Mouse (Mus musculus) stomach, embryonic 15.5 days (tissue): ENCODE results near the gene Ccl2. TPM values are rescaled to one million over a fixed set of nuclear protein-coding genes. Genes with fewer than 3 reads are reported as not detected.

Source experiments
- ATAC-seq: fragments of 200-750 bp; cut with Nextera tagmentation; 2 replicates; pipeline ENCODE4 v1.8.0; 2017; ENCODE audit warnings: low read depth, moderate number of reproducible peaks, moderate TSS enrichment; ENCODE audit not compliant: insufficient read depth, low FRiP score
- H3K27ac ChIP-seq: fragments of 300-500 bp; sonication (generic); 2 replicates; pipeline ENCODE4 v1.5.1; 2015; ENCODE audit warnings: mild to moderate bottlenecking, inconsistent platforms
- H3K27me3 ChIP-seq: fragments of 300-500 bp; sonication (generic); replicated peaks from 2 replicates; pipeline ENCODE4 v1.6.1; 2015; ENCODE audit warnings: inconsistent platforms
- H3K36me3 ChIP-seq: fragments of 300-500 bp; sonication (generic); 2 replicates; pipeline ENCODE4 v1.6.1; 2015; ENCODE audit warnings: inconsistent platforms
- H3K4me1 ChIP-seq: fragments of 300-500 bp; sonication (generic); 2 replicates; pipeline ENCODE4 v1.6.1; 2015; ENCODE audit warnings: inconsistent platforms
- H3K4me2 ChIP-seq: fragments of 300-500 bp; sonication (generic); 2 replicates; pipeline ENCODE4 v1.6.1; 2015; ENCODE audit warnings: mild to moderate bottlenecking, inconsistent platforms
- H3K4me3 ChIP-seq: fragments of 300-500 bp; sonication (generic); replicated peaks from 2 replicates; pipeline ENCODE4 v1.5.1; 2015; ENCODE audit warnings: inconsistent platforms
- H3K9ac ChIP-seq: fragments of 300-500 bp; sonication (generic); 2 replicates; pipeline ENCODE4 v1.6.1; 2015; ENCODE audit warnings: inconsistent platforms
- H3K9me3 ChIP-seq: fragments of 300-500 bp; sonication (generic); 2 replicates; pipeline ENCODE4 v1.6.1; 2016; ENCODE audit warnings: inconsistent platforms
- WGBS: fragments of 180-500 bp; shearing (Covaris S2); methylation state at CpG from one replicate; pipeline ENCODE4 v1.1.7; 2015; 5-methylcytosine and 5-hydroxymethylcytosine counted together
- polyA plus RNA-seq: library from polyadenylated mRNA; unstranded; fragments of >200 nt; fragmentation: Nextera tagmentation; extraction: Ambion mirVana; gene quantifications from 2 replicates; pipeline ENCODE4 v1.2.1, GENCODE M21; 2015

The Ccl2 gene
- polyA plus RNA-seq, 1 experiment from 2014 or later, result 5.8 TPM

DNA sequence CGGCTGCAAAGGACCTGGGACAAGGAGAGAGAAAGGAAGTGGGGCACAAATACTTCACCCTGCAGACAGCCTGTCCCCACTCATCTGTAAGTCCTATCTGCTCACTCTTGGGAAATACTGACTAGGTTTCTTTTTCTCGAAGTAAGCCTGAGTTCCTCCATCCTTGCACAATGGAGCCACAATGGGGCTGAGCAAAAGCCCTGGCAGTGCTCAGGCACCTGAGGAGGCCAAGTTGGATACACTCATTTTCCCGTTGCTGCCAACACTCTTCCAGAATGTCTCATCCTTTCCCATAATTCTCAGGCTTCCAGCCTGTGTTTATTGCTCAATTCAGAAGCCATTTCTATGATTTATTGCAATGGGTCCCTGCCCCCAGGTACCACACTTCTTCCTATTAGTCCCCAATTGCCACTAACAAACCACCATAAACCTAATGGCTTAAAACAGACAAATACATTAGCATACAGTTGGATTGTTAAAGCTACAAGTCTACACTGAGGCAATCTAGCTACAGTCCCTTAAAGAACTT is 3.8 kb downstream of the Ccl2 start:
- Histone ChIP-seq H3K4me3 (no peak overlapping the region), H3K9me3 (no peaks in the 10 kb centered on the region), H3K9ac (no peak overlapping the region), H3K27me3 (no peaks in the 10 kb centered on the region), H3K4me2 (no peak overlapping the region), H3K27ac (no peak overlapping the region), H3K36me3 (no peaks in the 10 kb centered on the region), H3K4me1 (peaks cover 3% of the 10 kb centered on the region; the same call in 1 of the 2 replicates)
- 67% methylated on average over 3 of the region's 3 CpGs for WGBS
- ATAC-seq, result no peak

DNA sequence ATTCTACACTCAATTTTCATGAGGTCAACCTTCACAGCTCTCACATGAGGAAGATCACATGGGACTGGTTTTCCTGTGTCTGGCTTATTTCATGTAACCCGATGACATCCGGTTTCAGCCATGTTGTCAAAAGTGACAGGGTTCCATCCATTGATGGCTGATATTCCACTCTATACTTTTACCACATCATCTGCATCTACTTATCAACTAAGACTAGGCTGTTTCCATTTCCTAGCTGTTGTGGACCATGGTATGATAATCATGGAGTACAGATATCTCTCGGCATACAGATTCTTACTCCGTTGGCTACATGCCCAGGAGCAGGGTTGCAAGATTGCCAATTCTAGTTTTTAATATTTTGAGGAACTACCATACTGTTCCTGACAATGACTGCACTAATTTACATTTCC is 6.3 kb downstream of the Ccl2 start:
- no peak overlapping the region for H3K4me2 ChIP-seq
- H3K36me3 ChIP-seq, result no peaks in the 10 kb centered on the region
- H3K9ac ChIP-seq, result no peak overlapping the region
- no peak overlapping the region for H3K27ac ChIP-seq
- H3K4me3 ChIP-seq, result no peak overlapping the region
- WGBS, result 78% methylated on average over 4 of the region's 4 CpGs
- H3K27me3 ChIP-seq, result no peaks in the 10 kb centered on the region
- H3K4me1 ChIP-seq, result no peaks in the 10 kb centered on the region
- no peaks in the 10 kb centered on the region for H3K9me3 ChIP-seq
- ATAC-seq, result no peak

- Histone ChIP-seq H3K4me2 (no peak within 1 kb of the TSS), H3K4me3 (no peak within 1 kb of the TSS), H3K36me3 (no peaks in the 10 kb centered on the region), H3K9me3 (no peaks in the 10 kb centered on the region), H3K27me3 (no peaks in the 10 kb centered on the region), H3K27ac (no peak within 1 kb of the TSS), H3K4me1 (no peaks in the 10 kb centered on the region), H3K9ac (no peak within 1 kb of the TSS)
- WGBS, result 76% methylated on average over 3 of the region's 3 CpGs
- ATAC-seq, result no peak
These were observed 10.1 kb downstream of the Ccl2 start, which contains the start of gene Ccl7 for GRCm38 (mm10) chr11:82045471-82045870. TSS of gene Ccl7 (plus strand) at chr11:82045712.

GRCm38 (mm10) chr11:82047746-82048415 is 12.5 kb downstream of the Ccl2 start:
- H3K36me3 ChIP-seq, result no peaks in the 10 kb centered on the region
- no peak for ATAC-seq
- 37% methylated on average over 6 of the region's 6 CpGs for WGBS

DNA sequence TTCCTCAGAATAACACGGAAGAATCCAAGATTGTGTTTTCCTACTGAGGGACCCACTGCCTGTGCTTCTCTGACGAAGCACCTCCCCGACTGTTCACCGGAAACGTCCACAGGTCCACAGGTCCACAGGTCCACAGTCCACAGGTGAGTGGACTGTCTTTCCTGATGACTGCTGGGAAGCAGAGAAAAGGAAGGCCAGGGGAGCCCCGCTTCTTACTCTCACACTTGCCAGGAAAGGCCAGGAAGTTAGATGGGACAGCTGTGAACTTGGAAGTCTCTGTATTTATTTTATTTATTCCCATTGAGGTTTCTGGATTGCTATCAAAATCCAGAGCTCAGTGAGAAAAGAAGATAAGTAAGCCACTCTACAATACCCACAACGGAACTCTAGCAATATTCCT is 18.5 kb downstream of the Ccl2 start:
- 81% methylated on average over 7 of the region's 7 CpGs for WGBS
- ATAC-seq, result no peak
- peak overlapping the region; percentile 13; the same call in 1 of the 2 replicates for H3K27ac ChIP-seq
- no peaks in the 10 kb centered on the region for H3K27me3 ChIP-seq
- H3K4me2 ChIP-seq, result no peak overlapping the region
- no peak overlapping the region for H3K9ac ChIP-seq
- no peaks in the 10 kb centered on the region for H3K9me3 ChIP-seq
- H3K4me1 ChIP-seq, result no peaks in the 10 kb centered on the region
- H3K4me3 ChIP-seq, result no peak overlapping the region
- no peaks in the 10 kb centered on the region for H3K36me3 ChIP-seq

More at GRCm38 (mm10) chr11:82047746-82048415, 12.5 kb downstream of the Ccl2 start:
- Histone ChIP-seq H3K4me1 (no peaks in the 10 kb centered on the region), H3K27me3 (no peaks in the 10 kb centered on the region), H3K27ac (no peak overlapping the region), H3K4me2 (no peak overlapping the region), H3K4me3 (no peak overlapping the region), H3K9me3 (no peaks in the 10 kb centered on the region), H3K9ac (no peak overlapping the region)

- Histone ChIP-seq H3K4me1 (no peaks in the 10 kb centered on the region), H3K4me2 (peak within 1 kb of the TSS; percentile 16; the same call in 1 of the 2 replicates), H3K9ac (no peak within 1 kb of the TSS), H3K4me3 (peak within 1 kb of the TSS; percentile 23), H3K9me3 (no peaks in the 10 kb centered on the region), H3K36me3 (no peaks in the 10 kb centered on the region), H3K27ac (no peak within 1 kb of the TSS), H3K27me3 (no peaks in the 10 kb centered on the region)
- ATAC-seq, result no peak
- WGBS, result 65% methylated on average over 6 of the region's 6 CpGs
These were observed 22.3 kb downstream of the Ccl2 start, which contains the start of gene Ccl11 for GRCm38 (mm10) chr11:82057646-82058045. TSS of gene Ccl11 (plus strand) at chr11:82057823.

DNA sequence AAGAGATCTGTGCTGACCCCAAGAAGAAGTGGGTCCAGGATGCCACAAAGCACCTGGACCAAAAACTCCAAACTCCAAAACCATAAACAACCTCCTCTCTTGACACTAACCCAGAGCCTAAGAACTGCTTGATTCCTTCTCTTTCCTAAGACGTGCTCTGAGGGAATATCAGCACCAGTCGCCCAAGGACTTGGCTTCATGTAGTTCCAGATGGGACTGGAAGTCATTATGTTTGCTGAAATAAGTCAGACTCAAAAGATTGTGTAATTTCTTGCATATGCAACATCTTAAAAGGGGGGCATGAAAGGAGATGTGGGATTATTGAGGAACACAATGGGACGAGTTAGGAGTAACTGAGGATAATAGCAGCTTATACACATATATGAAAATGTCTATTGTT is 26.9 kb downstream of the Ccl2 start:
- Histone ChIP-seq H3K4me1 (no peaks in the 10 kb centered on the region), H3K9ac (no peak overlapping the region), H3K4me2 (no peak overlapping the region), H3K27me3 (no peaks in the 10 kb centered on the region), H3K36me3 (no peaks in the 10 kb centered on the region), H3K4me3 (no peak overlapping the region), H3K9me3 (no peaks in the 10 kb centered on the region), H3K27ac (no peak overlapping the region)
- no peak for ATAC-seq
- 68% methylated on average over 3 of the region's 3 CpGs for WGBS

- Histone ChIP-seq H3K27me3 (no peaks in the 10 kb centered on the region), H3K9me3 (no peaks in the 10 kb centered on the region), H3K36me3 (no peaks in the 10 kb centered on the region), H3K4me2 (no peak overlapping the region), H3K4me1 (no peaks in the 10 kb centered on the region), H3K9ac (no peak overlapping the region), H3K4me3 (no peak overlapping the region), H3K27ac (no peak overlapping the region)
- no peak for ATAC-seq
- 72% methylated on average over 2 of the region's 2 CpGs for WGBS
These were observed 28.1 kb downstream of the Ccl2 start for GRCm38 (mm10) chr11:82063454-82063853.

DNA sequence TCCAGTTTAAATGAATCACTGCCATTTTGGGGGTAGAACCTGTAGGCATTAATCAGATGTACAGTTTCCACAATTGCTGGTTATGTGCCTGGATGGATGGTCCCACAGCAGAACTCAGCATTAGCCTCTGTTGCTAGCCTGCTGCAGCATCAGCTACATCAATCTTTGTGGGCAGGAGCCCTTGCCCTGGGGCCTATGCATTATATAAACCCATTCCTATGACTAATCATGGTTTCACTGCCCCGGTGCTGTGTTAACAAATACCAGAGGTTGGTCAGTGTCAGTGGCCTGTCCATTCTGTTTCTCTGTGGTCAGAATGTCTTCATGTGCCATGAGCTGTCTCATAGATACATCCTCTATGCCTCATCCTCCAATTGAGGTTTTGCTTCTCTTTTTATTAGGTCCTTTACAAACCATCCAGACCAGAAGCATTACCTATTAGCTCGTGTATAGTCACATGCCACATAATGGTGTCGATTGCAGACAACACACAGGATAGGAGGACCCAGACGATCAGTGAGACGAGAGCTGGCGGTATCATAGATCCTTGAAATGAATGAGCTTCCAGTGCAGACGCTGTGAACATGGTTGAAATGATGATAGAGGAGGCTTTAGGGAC is 31.7 kb downstream of the Ccl2 start:
- H3K27ac ChIP-seq, result no peak overlapping the region
- H3K4me2 ChIP-seq, result no peak overlapping the region
- ATAC-seq, result no peak
- no peaks in the 10 kb centered on the region for H3K9me3 ChIP-seq
- no peaks in the 10 kb centered on the region for H3K36me3 ChIP-seq
- no peaks in the 10 kb centered on the region for H3K27me3 ChIP-seq
- 75% methylated on average over 7 of the region's 7 CpGs for WGBS
- no peaks in the 10 kb centered on the region for H3K4me1 ChIP-seq
- H3K9ac ChIP-seq, result no peak overlapping the region
- H3K4me3 ChIP-seq, result no peak overlapping the region

DNA sequence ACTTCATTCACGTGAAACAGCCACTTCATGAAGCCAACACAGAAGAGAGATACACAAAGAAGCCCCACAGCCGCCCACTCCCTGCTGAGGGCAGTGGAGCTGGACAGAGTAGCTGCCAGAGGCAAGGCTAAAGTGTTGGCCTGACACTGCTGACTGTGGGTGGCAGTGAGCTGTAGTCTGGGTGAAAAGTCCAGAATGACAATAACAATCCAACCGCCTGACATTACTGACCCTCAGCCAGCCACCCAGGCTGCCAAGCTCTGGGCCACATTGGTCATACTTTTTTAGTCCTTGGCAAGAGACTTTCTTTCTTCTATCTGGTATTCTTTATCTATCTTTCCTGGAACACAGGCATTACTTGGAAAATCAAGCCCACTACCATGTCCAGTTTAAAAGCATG is 35.7 kb downstream of the Ccl2 start:
- WGBS, result 70% methylated on average over 3 of the region's 3 CpGs
- ATAC-seq, result no peak
- no peak overlapping the region for H3K4me3 ChIP-seq
- H3K9me3 ChIP-seq, result no peaks in the 10 kb centered on the region
- H3K27me3 ChIP-seq, result no peaks in the 10 kb centered on the region
- no peak overlapping the region for H3K27ac ChIP-seq
- no peaks in the 10 kb centered on the region for H3K36me3 ChIP-seq
- no peak overlapping the region for H3K9ac ChIP-seq
- no peak overlapping the region for H3K4me2 ChIP-seq
- no peaks in the 10 kb centered on the region for H3K4me1 ChIP-seq

DNA sequence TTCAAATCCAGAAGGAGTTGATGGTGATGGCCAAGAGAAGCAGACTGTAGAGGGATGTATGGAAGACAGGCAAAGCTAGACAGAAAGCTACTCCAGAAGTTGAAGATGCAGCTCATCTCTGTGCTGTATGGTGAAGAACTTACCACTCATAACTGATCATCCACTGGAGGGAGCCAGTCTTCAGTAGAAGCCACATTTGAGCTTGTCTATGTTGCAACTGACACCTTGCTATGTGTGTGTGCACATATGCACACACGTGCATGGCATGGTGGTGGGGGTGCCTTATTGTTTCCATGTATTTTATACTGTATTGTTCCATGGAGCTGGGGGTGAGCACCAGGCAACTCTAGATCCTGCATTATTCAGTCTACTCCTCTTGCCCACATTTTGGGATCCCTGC is 37.0 kb downstream of the Ccl2 start:
- no peak overlapping the region for H3K9ac ChIP-seq
- no peak overlapping the region for H3K27ac ChIP-seq
- WGBS, result 75% methylated on average over 1 of the region's 1 CpGs
- ATAC-seq, result no peak
- no peaks in the 10 kb centered on the region for H3K9me3 ChIP-seq
- H3K27me3 ChIP-seq, result no peaks in the 10 kb centered on the region
- no peak overlapping the region for H3K4me3 ChIP-seq
- no peaks in the 10 kb centered on the region for H3K4me1 ChIP-seq
- H3K36me3 ChIP-seq, result no peaks in the 10 kb centered on the region
- no peak overlapping the region for H3K4me2 ChIP-seq

GRCm38 (mm10) chr11:82072984-82073383 is 37.6 kb downstream of the Ccl2 start:
- Histone ChIP-seq H3K9me3 (no peaks in the 10 kb centered on the region), H3K9ac (no peak overlapping the region), H3K36me3 (no peaks in the 10 kb centered on the region), H3K27ac (no peak overlapping the region), H3K27me3 (no peaks in the 10 kb centered on the region), H3K4me3 (no peak overlapping the region), H3K4me1 (no peaks in the 10 kb centered on the region), H3K4me2 (no peak overlapping the region)
- no peak for ATAC-seq
- 68% methylated on average over 3 of the region's 3 CpGs for WGBS
